Mouse (Mus musculus) midbrain, embryonic 15.5 days (tissue): Measurements from ENCODE around the gene C9. TPM values are rescaled to one million over a fixed set of nuclear protein-coding genes. Genes with fewer than 3 reads are reported as not detected.

Source experiments
- ATAC-seq: fragments of 200-750 bp; cut with Nextera tagmentation; replicated peaks from 2 replicates; pipeline ENCODE4 v1.8.0; 2017; ENCODE audit warnings: moderate TSS enrichment
- H3K27ac ChIP-seq: fragments of 300-500 bp; sonication (generic); 2 replicates; pipeline ENCODE4 v1.5.1; 2015; ENCODE audit warnings: mild to moderate bottlenecking, inconsistent platforms
- H3K27me3 ChIP-seq: fragments of 300-500 bp; sonication (generic); replicated peaks from 2 replicates; pipeline ENCODE4 v1.6.1; 2015; ENCODE audit warnings: inconsistent platforms
- H3K36me3 ChIP-seq: fragments of 300-500 bp; sonication (generic); replicated peaks from 2 replicates; pipeline ENCODE4 v1.6.1; 2015; ENCODE audit warnings: inconsistent platforms
- H3K4me1 ChIP-seq: fragments of 300-500 bp; sonication (generic); 2 replicates; pipeline ENCODE4 v1.6.1; 2015; ENCODE audit warnings: inconsistent platforms
- H3K4me2 ChIP-seq: fragments of 300-500 bp; sonication (generic); 2 replicates; pipeline ENCODE4 v1.6.1; 2015; ENCODE audit warnings: inconsistent platforms, mild to moderate bottlenecking, moderate library complexity
- H3K4me3 ChIP-seq: fragments of 300-500 bp; sonication (generic); 2 replicates; pipeline ENCODE4 v1.5.1; 2015; ENCODE audit warnings: mild to moderate bottlenecking, inconsistent platforms
- H3K9ac ChIP-seq: fragments of 300-500 bp; sonication (generic); 2 replicates; pipeline ENCODE4 v1.6.1; 2015; ENCODE audit warnings: mild to moderate bottlenecking, inconsistent platforms
- H3K9me3 ChIP-seq: fragments of 300-500 bp; sonication (generic); 2 replicates; pipeline ENCODE4 v1.6.1; 2016; ENCODE audit warnings: inconsistent platforms
- whole genome bisulfite sequencing: fragments of 180-500 bp; shearing (Covaris S2); methylation state at CpG from one replicate; pipeline ENCODE4 v1.1.7; 2015; ENCODE audit warnings: mixed read lengths; 5-methylcytosine and 5-hydroxymethylcytosine counted together
- polyA plus RNA-seq: library from polyadenylated mRNA; unstranded; fragments of >200 nt; fragmentation: Nextera tagmentation; extraction: Ambion mirVana; gene quantifications from 2 replicates; pipeline ENCODE4 v1.2.1, GENCODE M21; 2015

Gene C9
- polyA plus RNA-seq, 1 experiment from 2014 or later = not detected

DNA sequence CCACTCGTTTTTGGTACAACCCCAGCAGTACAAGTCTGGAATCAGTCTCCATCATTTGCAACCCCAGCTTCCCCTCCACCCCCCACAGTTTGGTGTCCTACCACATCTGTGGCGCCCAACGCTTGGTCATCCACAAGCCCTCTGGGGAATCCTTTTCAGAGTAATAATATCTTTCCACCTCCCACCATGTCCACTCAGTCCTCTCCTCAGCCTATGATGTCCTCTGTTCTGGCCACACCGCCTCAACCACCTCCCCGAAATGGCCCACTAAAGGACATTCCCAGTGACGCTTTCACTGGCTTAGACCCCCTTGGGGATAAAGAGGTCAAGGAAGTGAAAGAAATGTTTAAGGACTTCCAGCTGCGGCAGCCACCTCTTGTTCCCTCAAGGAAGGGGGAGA is 9.8 kb upstream of the C9 start:
- ATAC-seq = no peak
- no peak overlapping the region for H3K9ac ChIP-seq
- no peaks in the 10 kb centered on the region for H3K27me3 ChIP-seq
- H3K4me3 ChIP-seq = no peak overlapping the region
- H3K4me1 ChIP-seq = no peaks in the 10 kb centered on the region
- WGBS = 90% methylated on average over 7 of the region's 7 CpGs
- H3K9me3 ChIP-seq = no peaks in the 10 kb centered on the region
- no peak overlapping the region for H3K27ac ChIP-seq
- no peaks in the 10 kb centered on the region for H3K36me3 ChIP-seq
- no peak overlapping the region for H3K4me2 ChIP-seq

DNA sequence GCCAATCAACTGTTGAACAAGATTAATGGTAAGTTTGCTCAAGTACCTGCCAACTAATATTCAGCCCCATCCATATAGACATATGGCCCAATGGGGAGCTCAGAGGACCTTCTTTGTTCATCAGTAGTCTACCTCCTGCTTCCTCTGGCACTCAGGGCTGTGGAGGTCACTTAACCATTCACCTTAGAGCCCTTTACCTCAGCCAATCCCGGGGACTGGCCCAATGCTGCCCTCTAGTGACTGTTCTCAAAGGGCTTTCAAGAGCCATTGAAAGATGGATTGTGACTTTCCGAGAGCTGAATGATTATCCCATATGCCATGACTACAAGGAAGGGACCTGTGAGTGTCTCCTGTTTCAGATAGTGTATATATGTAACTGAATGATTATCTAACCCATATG is 9.4 kb upstream of the C9 start:
- Histone ChIP-seq H3K9me3 (no peaks in the 10 kb centered on the region), H3K4me3 (no peak overlapping the region), H3K4me1 (no peaks in the 10 kb centered on the region), H3K9ac (no peak overlapping the region), H3K27ac (no peak overlapping the region), H3K27me3 (no peaks in the 10 kb centered on the region), H3K36me3 (no peaks in the 10 kb centered on the region), H3K4me2 (no peak overlapping the region)
- no peak for ATAC-seq
- WGBS = 59% methylated on average over 2 of the region's 2 CpGs

DNA sequence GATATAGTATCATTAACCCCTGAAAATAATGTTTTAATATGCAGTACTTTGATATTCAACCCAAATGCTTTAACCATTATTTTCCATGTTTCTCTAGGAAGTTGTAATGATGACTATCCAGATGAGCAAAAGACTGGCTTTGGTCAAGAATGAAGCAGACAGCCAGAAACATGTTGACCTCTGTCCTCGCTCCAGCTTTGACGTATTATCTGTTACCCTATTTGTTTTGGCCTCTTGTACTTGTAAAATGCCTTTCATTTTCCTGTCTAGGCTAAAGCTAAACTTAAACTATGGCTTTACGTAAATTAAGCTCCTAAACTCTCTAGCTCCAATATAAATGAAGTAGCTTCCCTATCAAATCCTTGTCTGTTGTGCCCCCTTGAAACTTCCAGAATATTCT is 6.4 kb upstream of the C9 start:
- H3K27me3 ChIP-seq = no peaks in the 10 kb centered on the region
- no peak for ATAC-seq
- H3K4me1 ChIP-seq = no peaks in the 10 kb centered on the region
- H3K9ac ChIP-seq = no peak overlapping the region
- 88% methylated on average over 3 of the region's 3 CpGs for WGBS
- no peak overlapping the region for H3K4me2 ChIP-seq
- no peak overlapping the region for H3K27ac ChIP-seq
- H3K36me3 ChIP-seq = no peaks in the 10 kb centered on the region
- H3K9me3 ChIP-seq = no peaks in the 10 kb centered on the region
- H3K4me3 ChIP-seq = no peak overlapping the region

DNA sequence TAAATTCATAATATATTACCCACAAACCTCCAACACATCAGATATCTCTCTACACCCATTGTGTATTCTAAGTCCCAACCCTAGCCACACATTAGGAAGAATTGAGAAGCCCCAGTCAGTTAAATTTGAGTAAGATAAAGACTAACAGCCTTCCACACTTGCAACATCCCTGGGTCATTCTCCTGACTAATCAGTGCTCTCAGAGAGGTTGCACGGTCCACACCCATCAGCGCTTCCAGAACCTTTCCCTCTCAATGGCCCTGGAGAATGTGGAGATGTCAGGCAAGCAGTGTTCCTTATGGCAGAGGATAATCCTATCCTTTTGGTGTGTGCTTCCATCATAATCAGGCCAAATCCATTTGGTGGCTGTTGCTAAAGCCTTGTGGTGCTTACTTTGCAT is 675 bp upstream of the C9 start:
- ATAC-seq = no peak
- H3K27ac ChIP-seq = no peak overlapping the region
- no peak overlapping the region for H3K4me2 ChIP-seq
- no peak overlapping the region for H3K9ac ChIP-seq
- H3K9me3 ChIP-seq = no peaks in the 10 kb centered on the region
- no peaks in the 10 kb centered on the region for H3K36me3 ChIP-seq
- no peaks in the 10 kb centered on the region for H3K27me3 ChIP-seq
- peaks cover 12% of the 10 kb centered on the region for H3K4me1 ChIP-seq
- WGBS = 94% methylated on average over 2 of the region's 2 CpGs
- no peak overlapping the region for H3K4me3 ChIP-seq

DNA sequence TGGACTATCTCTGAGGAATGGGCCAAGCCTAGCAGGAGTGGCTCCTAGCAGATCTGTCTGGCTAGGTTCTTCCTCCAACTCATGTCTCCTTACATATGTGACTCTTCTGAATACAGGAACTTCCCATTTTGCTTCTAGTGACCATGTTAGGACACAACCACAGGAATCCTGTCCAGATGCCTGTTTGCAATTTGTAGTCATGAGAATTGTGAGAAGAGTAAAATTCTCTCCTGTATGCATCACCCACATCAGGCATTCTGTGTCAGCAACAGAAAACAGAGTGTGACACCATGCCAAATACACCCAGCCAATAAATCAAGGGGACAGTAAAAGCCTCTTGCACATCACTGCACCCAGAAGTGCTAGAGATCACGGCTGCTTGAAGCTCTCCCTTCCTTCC is 1.1 kb downstream of the C9 start:
- H3K36me3 ChIP-seq = no peaks in the 10 kb centered on the region
- H3K27me3 ChIP-seq = no peaks in the 10 kb centered on the region
- H3K9me3 ChIP-seq = no peaks in the 10 kb centered on the region
- 97% methylated on average over 1 of the region's 1 CpGs for WGBS
- no peak for ATAC-seq
- no peak overlapping the region for H3K27ac ChIP-seq
- H3K4me3 ChIP-seq = no peak overlapping the region
- peaks cover 12% of the 10 kb centered on the region for H3K4me1 ChIP-seq
- H3K4me2 ChIP-seq = no peak overlapping the region
- no peak overlapping the region for H3K9ac ChIP-seq

DNA sequence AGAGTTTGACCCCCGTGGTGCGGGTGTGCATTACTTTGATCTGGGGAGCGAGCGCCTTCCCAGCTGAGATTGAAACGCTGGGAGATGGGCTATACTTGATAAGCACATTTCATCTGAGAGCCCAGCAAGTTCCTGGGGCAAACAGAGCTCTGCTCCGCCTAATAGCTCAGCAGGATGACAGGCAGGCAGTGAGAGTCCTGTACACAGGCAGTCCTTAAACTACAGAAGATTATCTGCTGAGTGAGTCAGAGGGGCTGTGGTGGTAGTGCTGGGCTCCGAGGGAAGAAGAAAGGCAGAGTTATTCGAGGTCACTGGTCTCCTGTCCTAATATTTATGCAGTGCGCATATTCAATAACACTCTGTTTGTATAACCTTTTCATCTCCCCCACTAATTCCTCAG is 3.8 kb downstream of the C9 start:
- WGBS = 27% methylated on average over 9 of the region's 9 CpGs
- peak; percentile 91 for ATAC-seq
- 0 out of 2 replicates have a peak overlapping the region, but pooled peaks have one; percentile 3 for H3K4me2 ChIP-seq

DNA sequence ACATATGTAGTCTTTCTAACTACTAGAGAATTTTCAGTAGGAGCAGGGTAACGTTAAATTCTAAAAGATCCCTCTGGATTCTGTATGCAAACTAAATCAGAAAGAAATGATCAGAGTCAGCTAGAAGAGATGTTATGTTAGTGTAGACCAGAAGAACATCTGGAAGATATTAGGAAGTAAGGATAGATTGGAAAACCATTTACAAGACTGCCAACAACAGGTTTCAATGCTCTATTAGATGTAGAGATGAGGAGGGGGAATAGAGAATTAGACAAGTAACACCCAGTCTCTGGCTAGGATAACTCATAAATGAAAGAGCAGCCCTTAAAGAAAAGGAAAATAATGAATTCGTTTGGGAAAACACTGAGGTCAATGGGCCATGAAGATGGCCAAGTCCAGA is 9.3 kb downstream of the C9 start:
- Histone ChIP-seq H3K9ac (no peak overlapping the region), H3K36me3 (no peaks in the 10 kb centered on the region), H3K27ac (no peak overlapping the region), H3K4me1 (peaks cover under 1% of the 10 kb centered on the region; the same call in 1 of the 2 replicates), H3K4me2 (no peak overlapping the region), H3K9me3 (no peaks in the 10 kb centered on the region), H3K4me3 (no peak overlapping the region), H3K27me3 (no peaks in the 10 kb centered on the region)
- 83% methylated on average over 2 of the region's 2 CpGs for WGBS
- no peak for ATAC-seq

More for the DNA sequence above, 3.8 kb downstream of the C9 start:
- Histone ChIP-seq H3K9ac (no peak overlapping the region), H3K9me3 (no peaks in the 10 kb centered on the region), H3K36me3 (no peaks in the 10 kb centered on the region), H3K4me1 (peaks cover 12% of the 10 kb centered on the region), H3K27me3 (no peaks in the 10 kb centered on the region), H3K27ac (no peak overlapping the region), H3K4me3 (no peak overlapping the region)

DNA sequence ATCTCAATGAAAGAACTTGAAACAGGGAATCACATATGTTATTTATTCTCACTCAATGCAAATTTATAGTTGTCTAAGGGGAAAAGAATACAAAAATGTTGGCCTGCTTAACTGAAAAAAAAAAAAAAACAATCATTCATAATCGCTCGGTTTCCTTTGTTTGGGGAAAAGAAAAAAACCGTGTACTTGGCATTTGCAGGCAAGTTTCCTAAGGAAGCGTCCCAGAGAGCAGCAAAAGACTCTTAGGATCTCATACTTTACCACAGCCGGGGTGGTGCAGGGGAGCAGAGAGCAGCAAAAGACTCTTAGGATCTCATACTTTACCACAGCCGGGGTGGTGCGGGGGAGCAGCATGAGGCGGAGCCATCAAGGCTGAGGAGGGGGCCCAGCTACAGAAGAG is 16.3 kb downstream of the C9 start:
- no peak overlapping the region for H3K27ac ChIP-seq
- H3K4me2 ChIP-seq = no peak overlapping the region
- ATAC-seq = no peak
- no peak overlapping the region for H3K4me3 ChIP-seq
- WGBS = 60% methylated on average over 8 of the region's 8 CpGs
- H3K27me3 ChIP-seq = no peaks in the 10 kb centered on the region
- no peaks in the 10 kb centered on the region for H3K9me3 ChIP-seq
- H3K36me3 ChIP-seq = no peaks in the 10 kb centered on the region
- H3K4me1 ChIP-seq = no peaks in the 10 kb centered on the region
- no peak overlapping the region for H3K9ac ChIP-seq

DNA sequence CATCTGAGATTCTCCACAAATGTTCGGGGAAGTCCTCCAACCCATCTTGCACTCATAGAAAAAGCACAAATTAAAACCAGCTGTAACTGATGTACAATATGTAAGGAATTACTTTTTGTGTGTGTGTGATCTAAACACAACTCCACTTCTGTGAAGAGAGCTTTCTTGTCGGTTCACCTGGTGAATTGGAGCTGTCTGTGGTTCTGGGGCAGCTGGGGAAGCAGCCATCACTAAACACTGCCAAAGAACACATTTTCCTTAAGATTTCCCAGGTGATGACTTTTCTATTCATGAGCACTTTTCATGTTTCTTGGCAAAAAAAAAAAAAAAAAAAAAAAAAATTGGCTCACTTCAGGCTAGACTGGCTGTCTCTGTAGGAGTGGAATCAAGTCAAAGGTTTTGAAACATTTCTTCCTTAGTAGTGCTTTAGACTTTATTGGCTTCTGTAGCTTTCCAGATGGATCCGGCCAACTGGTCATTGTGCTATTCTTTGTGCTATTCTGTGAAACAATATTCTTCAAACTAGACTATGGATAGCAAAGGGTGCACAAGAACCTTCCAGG is 18.3 kb downstream of the C9 start:
- Histone ChIP-seq H3K27me3 (no peaks in the 10 kb centered on the region), H3K4me3 (no peak overlapping the region), H3K4me1 (no peaks in the 10 kb centered on the region), H3K9ac (no peak overlapping the region), H3K4me2 (no peak overlapping the region), H3K36me3 (no peaks in the 10 kb centered on the region), H3K9me3 (no peaks in the 10 kb centered on the region), H3K27ac (no peak overlapping the region)
- 92% methylated on average over 3 of the region's 3 CpGs for WGBS
- no peak for ATAC-seq

DNA sequence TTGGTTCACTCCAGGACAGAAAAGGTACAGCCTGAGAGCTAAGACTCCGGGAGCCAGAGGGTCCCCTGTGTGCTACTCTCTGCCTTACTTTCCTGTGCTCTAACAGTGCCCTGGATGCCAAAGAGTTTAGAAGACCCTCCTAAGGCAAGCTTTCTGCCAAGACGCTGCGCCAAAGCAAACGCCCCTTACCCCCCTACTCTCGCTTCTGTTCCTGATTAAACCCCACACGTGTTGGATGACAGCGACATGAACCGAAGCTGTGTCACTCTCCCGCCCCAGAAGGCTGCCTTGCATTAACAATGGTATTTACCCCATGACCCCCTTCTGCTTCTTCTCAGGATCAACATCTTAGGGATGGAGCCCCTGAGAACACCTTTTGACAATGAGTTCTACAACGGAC is 21.9 kb downstream of the C9 start:
- H3K9ac ChIP-seq = no peak overlapping the region
- WGBS = 80% methylated on average over 10 of the region's 10 CpGs
- no peak overlapping the region for H3K27ac ChIP-seq
- no peaks in the 10 kb centered on the region for H3K27me3 ChIP-seq
- no peaks in the 10 kb centered on the region for H3K4me1 ChIP-seq
- no peaks in the 10 kb centered on the region for H3K9me3 ChIP-seq
- H3K4me2 ChIP-seq = no peak overlapping the region
- no peaks in the 10 kb centered on the region for H3K36me3 ChIP-seq
- ATAC-seq = no peak
- no peak overlapping the region for H3K4me3 ChIP-seq

DNA sequence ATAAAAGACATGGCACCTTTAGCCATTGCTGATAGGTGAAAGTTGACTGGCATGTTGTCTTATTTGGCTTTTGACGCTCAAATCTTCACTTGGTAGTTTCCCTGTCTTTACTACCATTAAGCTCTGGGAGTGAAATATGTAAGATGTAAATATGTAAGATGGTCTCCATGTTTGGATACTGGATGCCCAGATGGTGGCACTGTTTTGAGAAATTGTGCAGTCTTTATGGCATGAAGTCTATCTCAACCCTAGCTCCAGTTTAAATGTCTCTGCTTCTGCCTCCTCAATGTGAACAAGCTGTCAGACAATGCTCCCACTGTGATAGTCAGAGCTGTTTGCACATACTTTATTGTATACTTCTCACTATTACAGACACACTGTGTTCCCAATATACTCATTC is 23.7 kb downstream of the C9 start:
- no peak overlapping the region for H3K9ac ChIP-seq
- H3K4me1 ChIP-seq = no peaks in the 10 kb centered on the region
- ATAC-seq = no peak
- WGBS = 95% methylated on average over 1 of the region's 1 CpGs
- no peak overlapping the region for H3K4me3 ChIP-seq
- H3K27ac ChIP-seq = no peak overlapping the region
- no peaks in the 10 kb centered on the region for H3K36me3 ChIP-seq
- H3K4me2 ChIP-seq = no peak overlapping the region
- no peaks in the 10 kb centered on the region for H3K9me3 ChIP-seq
- no peaks in the 10 kb centered on the region for H3K27me3 ChIP-seq

DNA sequence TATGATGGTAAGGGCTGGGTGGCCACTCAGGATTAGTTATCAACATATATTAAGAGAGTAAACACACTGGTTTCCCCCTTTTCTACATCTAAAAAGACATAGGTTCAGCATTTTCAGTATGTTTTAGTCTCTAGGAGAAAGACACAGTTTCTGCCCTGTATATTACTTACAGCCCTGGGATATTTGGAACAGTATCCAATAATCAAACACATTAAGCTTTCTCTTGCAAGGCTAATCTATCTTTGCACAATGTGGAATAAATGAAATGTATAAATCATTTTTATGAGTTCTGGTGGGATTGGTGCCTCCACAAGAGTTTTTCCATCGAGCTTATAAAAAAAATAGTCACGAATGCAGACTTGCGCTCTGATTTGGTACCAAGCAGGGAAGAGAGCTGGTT is 24.3 kb downstream of the C9 start:
- H3K4me1 ChIP-seq = no peaks in the 10 kb centered on the region
- no peaks in the 10 kb centered on the region for H3K27me3 ChIP-seq
- WGBS = 92% methylated on average over 3 of the region's 3 CpGs
- H3K4me2 ChIP-seq = no peak overlapping the region
- H3K36me3 ChIP-seq = no peaks in the 10 kb centered on the region
- ATAC-seq = no peak
- no peak overlapping the region for H3K27ac ChIP-seq
- H3K4me3 ChIP-seq = no peak overlapping the region
- H3K9me3 ChIP-seq = no peaks in the 10 kb centered on the region
- H3K9ac ChIP-seq = no peak overlapping the region

DNA sequence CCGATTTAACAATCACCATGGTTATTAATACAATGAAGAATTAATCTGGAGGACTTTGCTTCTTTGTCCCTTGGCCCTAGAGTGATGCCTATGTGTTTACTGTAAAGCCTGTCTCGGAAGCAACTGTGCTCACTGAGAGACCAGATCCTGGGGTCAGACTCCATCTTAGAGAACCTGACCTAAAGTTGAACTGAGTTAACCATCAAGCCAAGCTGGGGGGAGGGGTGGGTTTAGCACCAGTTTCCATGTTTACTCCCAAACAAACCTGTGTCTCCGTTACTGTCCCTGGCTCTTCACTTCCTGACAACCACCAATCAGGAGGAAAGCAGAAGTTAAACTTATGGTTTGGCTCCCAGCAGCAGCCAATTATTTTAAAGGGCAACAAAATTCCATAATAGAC is 38.4 kb downstream of the C9 start:
- ATAC-seq = no peak
- 81% methylated on average over 3 of the region's 3 CpGs for WGBS
- Histone ChIP-seq H3K27me3 (no peaks in the 10 kb centered on the region), H3K9ac (no peak overlapping the region), H3K27ac (no peak overlapping the region), H3K4me2 (no peak overlapping the region), H3K36me3 (no peaks in the 10 kb centered on the region), H3K4me3 (no peak overlapping the region), H3K9me3 (no peaks in the 10 kb centered on the region), H3K4me1 (no peaks in the 10 kb centered on the region)
